Mouse (Mus musculus) ES-E14 (cell line): Measurements from ENCODE around the gene Ncaph. TPM values are rescaled to one million over a fixed set of nuclear protein-coding genes. Genes with fewer than 3 reads are reported as not detected.
A peak's percentile ranks its signal among the peaks of the same experiment; 100 is the strongest.
"Not testable (repeated sequence)": the region's sequence is repeated elsewhere in the genome, so short reads cannot be mapped to it uniquely, and the experiment has no call there.

Source experiments
- DNase-seq: peaks from one replicate; pipeline ENCODE4 v3.0.0-alpha.2; 2013; ENCODE audit warnings: low read depth, low spot score
- H3K27ac ChIP-seq: 2 replicates; pipeline ENCODE4 v1.5.1; 2012; ENCODE audit warnings: low read depth, mild to moderate bottlenecking, low read length, moderate library complexity, mixed read lengths; ENCODE audit not compliant: poor library complexity, insufficient read depth, severe bottlenecking
- H3K36me3 ChIP-seq: 2 replicates; pipeline ENCODE4 v1.6.1; 2012; ENCODE audit warnings: mild to moderate bottlenecking, low read length, moderate library complexity, mixed read lengths; ENCODE audit not compliant: control insufficient read depth, poor library complexity, insufficient read depth, severe bottlenecking
- H3K4me1 ChIP-seq, 2 experiments: fragments of 150-350 bp in 1 of 2; sonication (generic) in 1 of 2; 2 replicates each; pipeline ENCODE4 v1.6.1; 2012; ENCODE audit warnings: low read length in 2 of 2, mild to moderate bottlenecking in 1 of 2, mixed read lengths in 1 of 2; ENCODE audit not compliant: control insufficient read depth in 2 of 2, insufficient read depth in 2 of 2, poor library complexity in 1 of 2
- H3K4me3 ChIP-seq, 2 experiments: fragments of 150-350 bp in 1 of 2; sonication (generic) in 1 of 2; 2 replicates each; pipeline ENCODE4 v1.5.1; 2012; ENCODE audit warnings: low read length in 2 of 2, low read depth in 1 of 2, mild to moderate bottlenecking in 1 of 2, mixed read lengths in 1 of 2; ENCODE audit not compliant: insufficient read depth in 1 of 2, poor library complexity in 1 of 2, severe bottlenecking in 1 of 2
- H3K9ac ChIP-seq: 2 replicates; pipeline ENCODE4 v1.6.1; 2012; ENCODE audit warnings: low read depth, mild to moderate bottlenecking, low read length, mixed read lengths; ENCODE audit not compliant: poor library complexity, insufficient read depth, severe bottlenecking
- H3K9me3 ChIP-seq: fragments of 150-350 bp; sonication (generic); 2 replicates; pipeline ENCODE4 v1.6.1; 2012; ENCODE audit warnings: low read depth, mild to moderate bottlenecking, low read length; ENCODE audit not compliant: control insufficient read depth, insufficient read depth
- CHD2 ChIP-seq: IDR thresholded peaks from 2 replicates; pipeline ENCODE4 v1.6.1; 2014; ENCODE audit warnings: mild to moderate bottlenecking, low read depth, low read length, inconsistent platforms
- HCFC1 ChIP-seq: IDR thresholded peaks from 2 replicates; pipeline ENCODE4 v1.6.1; 2012; ENCODE audit warnings: low read length, inconsistent platforms, borderline replicate concordance; ENCODE audit not compliant: insufficient read depth
- MAFK ChIP-seq: IDR thresholded peaks from 2 replicates; pipeline ENCODE4 v1.6.1; 2014; ENCODE audit warnings: mild to moderate bottlenecking, low read depth, low read length, inconsistent platforms; ENCODE audit not compliant: insufficient read depth
- ZC3H11A ChIP-seq: IDR thresholded peaks from 2 replicates; pipeline ENCODE4 v1.6.1; 2012; ENCODE audit warnings: low read depth, mild to moderate bottlenecking, inconsistent platforms, low read length, borderline replicate concordance
- ZNF384 ChIP-seq: IDR thresholded peaks from 2 replicates; pipeline ENCODE4 v1.6.1; 2012; ENCODE audit warnings: low read depth, low read length, inconsistent platforms
- in situ Hi-C, 2 experiments: fragments of 600-800 bp; cut with MboI; formaldehyde crosslinking; loops; one replicate each; pipeline ENCODE4 v1.15.1; 2025; ENCODE audit warnings: low sequenced_read_pairs in 2 of 2, inconsistent platforms in 1 of 2; ENCODE audit not compliant: unreplicated experiment in 2 of 2
- total RNA-seq: library from RNA; depleted of rRNA; stranded (reverse); fragments of 300-350 nt; gene quantifications from 2 replicates; pipeline ENCODE4 v1.2.3, GENCODE M21; 2012

Gene Ncaph
- total RNA-seq, 1 experiment, result 45.9 TPM

- H3K9me3 ChIP-seq, result no peaks in the 10 kb centered on the region
- H3K36me3 ChIP-seq, result no peaks in the 10 kb centered on the region; the same call in 1 of the 2 replicates
- no peak for DNase-seq
- H3K9ac ChIP-seq, result no peak overlapping the region
- H3K27ac ChIP-seq, result 0 out of 2 replicates have a peak overlapping the region, but pooled peaks have one; percentile 12
- in situ Hi-C loops, result no loop called here
- peaks cover 0 to 3% of the 10 kb centered on the region in 2 experiments; a peak in 1 of 4 replicates for H3K4me1 ChIP-seq
- H3K4me3 ChIP-seq, result no peak overlapping the region
- TF ChIP-seq ZNF384, result no peak
- no peak for TF ChIP-seq HCFC1
- TF ChIP-seq ZC3H11A, result no peak
- TF ChIP-seq CHD2, result no peak
- TF ChIP-seq MAFK, result no peak
Observed at GRCm38 (mm10) chr2:127080591-127081218, 53.0 kb downstream of the Ncaph start.

DNA sequence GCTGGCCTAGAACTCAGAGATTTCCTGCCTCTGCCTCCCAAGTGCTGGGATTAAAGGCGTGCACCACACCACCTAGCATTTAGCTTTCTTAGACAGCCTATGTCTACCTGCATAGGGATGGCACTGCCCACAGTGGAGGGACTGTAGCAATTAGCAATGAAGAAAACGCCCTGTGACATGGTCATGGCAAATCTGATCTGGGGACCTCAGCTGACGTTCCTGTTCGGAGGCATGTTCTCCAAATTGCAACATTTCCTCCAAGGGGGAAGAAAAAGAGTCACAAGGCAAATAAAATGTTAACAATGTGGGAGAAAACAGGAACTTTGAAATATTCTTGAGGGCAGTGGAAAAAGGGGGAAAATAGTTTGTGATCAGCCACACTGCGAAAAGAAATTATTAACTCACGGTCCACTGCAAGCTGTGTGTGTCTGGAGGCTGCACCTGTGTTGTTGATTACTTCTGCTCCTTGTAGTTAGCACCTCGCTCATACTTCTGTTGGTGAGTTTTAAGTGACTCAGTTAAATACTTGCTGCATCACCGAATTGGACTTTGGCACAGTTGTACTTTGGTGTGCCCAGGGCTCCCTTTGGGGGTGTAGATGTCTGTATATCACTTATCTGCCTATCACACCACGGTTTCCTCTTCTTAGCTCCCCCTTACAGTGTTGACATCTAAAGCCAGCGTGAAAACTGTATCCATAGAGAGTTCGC, 53.7 kb downstream of the Ncaph start:
- no peak overlapping the region for H3K27ac ChIP-seq
- H3K4me3 ChIP-seq, result no peak overlapping the region
- in situ Hi-C loops, result no loop called here
- TF ChIP-seq HCFC1 (no peak), ZNF384 (no peak), CHD2 (no peak), MAFK (no peak), ZC3H11A (no peak)
- no peaks in the 10 kb centered on the region; the same call in 1 of the 2 replicates for H3K36me3 ChIP-seq
- no peaks in the 10 kb centered on the region for H3K9me3 ChIP-seq
- H3K9ac ChIP-seq, result no peak overlapping the region
- H3K4me1 ChIP-seq, result peaks cover 0 to 3% of the 10 kb centered on the region in 2 experiments; a peak in 1 of 4 replicates
- no peak for DNase-seq

GRCm38 (mm10) chr2:127079066-127079465, 54.7 kb downstream of the Ncaph start:
- H3K4me1 ChIP-seq, H3K9me3 ChIP-seq, H3K27ac ChIP-seq, H3K4me3 ChIP-seq, in situ Hi-C loops, H3K36me3 ChIP-seq, DNase-seq, H3K9ac ChIP-seq: not testable (repeated sequence)

DNA sequence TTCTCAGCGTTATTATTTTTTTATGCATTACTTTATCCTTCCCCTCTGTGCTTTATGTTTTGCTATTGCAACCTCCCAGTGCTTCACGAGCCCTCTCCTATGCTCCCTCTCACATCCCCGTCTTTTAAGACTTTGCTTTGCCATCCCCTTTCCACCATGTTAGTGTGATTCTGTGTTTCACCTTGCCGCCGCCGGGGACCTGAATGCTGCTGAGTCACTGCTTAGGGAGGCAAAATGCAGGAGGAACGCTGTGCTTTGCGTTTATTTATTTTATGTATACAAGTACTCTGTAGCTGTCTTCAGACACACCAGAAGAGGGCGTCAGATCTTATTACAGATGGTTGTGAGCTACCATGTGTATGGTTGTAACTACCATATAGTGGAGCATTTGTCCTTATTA, 56.1 kb downstream of the Ncaph start:
- TF ChIP-seq MAFK (peak; percentile 89), HCFC1 (no peak), CHD2 (no peak)
- in situ Hi-C loops, result no loop called here
- H3K9me3 ChIP-seq, result no peaks in the 10 kb centered on the region
- no peak overlapping the region for H3K4me3 ChIP-seq
- no peak overlapping the region for H3K27ac ChIP-seq
- H3K36me3 ChIP-seq, result no peaks in the 10 kb centered on the region; the same call in 1 of the 2 replicates
- no peak for DNase-seq
- H3K4me1 ChIP-seq, result peaks cover 0 to 3% of the 10 kb centered on the region in 2 experiments; a peak in 1 of 4 replicates
- no peak overlapping the region for H3K9ac ChIP-seq
